Mouse (Mus musculus) cortical plate, adult 2 months (tissue): ENCODE measurements around the gene Fam49a.

Source experiments
- CTCF ChIP-seq: fragments of 200-500 bp; IDR thresholded peaks from 2 replicates; pipeline ENCODE4 v1.5.1; 2011; ENCODE audit warnings: mild to moderate bottlenecking, control low read depth, low read length; ENCODE audit not compliant: insufficient read depth; ENCODE audit errors: extremely low read depth
- POLR2A ChIP-seq: fragments of 200-500 bp; IDR thresholded peaks from 2 replicates; pipeline ENCODE4 v1.6.1; 2011; ENCODE audit warnings: mild to moderate bottlenecking, low read length, control low read depth; ENCODE audit not compliant: insufficient read depth; ENCODE audit errors: extremely low read depth

DNA sequence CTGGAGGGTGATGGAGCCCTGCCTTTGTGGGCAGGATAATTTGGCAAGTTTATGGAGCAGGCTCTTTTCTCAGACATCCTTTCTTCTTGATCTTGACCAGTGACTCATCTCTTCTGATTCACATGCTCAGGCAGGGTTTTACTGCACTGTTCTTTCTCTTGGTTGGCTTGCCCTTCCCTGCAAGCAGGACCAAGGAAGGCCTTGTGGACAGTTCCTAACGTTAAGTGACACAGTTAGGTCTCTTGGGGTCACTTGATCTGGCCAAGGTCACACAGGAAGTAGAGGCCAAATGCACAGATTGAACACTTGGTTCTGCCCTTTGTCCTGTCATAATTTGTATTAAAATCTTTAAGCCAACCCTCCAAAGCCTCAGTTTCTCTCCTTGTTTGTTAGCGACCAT lies 158.5 kb downstream of the Fam49a start:
- TF ChIP-seq POLR2A = no peak
- no peak for TF ChIP-seq CTCF
